Mouse (Mus musculus): ENCODE data around the gene Capn1.
"Not testable (repeated sequence)": the region's sequence is repeated elsewhere in the genome, so short reads cannot be mapped to it uniquely, and the experiment has no call there.

The Capn1 gene

GRCm38 (mm10) chr19:6015511-6016315, at the start of gene Capn1:
Capn1 (minus strand) TSS chr19:6015897.
- peak; percentile 75 for DNase-seq (ENCODE audit: low spot score)

GRCm38 (mm10) chr19:6063081-6063480, 47.4 kb upstream of the Capn1 start:
- DNase-seq (ENCODE audit: low spot score), result no peak

DNA sequence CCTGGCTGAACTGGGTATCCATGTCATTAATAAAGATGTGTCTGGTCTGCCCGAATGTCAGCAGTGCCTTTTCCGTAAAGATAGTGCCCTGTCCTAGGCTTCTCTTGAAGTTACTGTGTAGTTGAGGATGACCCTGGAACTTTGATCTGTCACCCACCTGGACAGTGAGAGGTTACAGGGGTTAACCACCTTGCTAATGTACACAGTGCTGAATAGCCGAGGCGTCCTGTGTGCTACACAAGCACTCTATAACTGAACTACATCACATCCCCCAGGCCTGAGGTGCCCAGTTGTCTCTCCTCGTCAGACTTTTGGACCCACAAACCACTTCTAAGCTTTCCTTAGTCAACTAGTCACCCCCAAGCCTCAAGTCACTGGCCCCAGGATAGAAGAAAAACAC, 46.7 kb upstream of the Capn1 start:
- DNase-seq (ENCODE audit: low spot score), result no peak

GRCm38 (mm10) chr19:6061641-6062302, 46.1 kb upstream of the Capn1 start:
- DNase-seq (ENCODE audit: low spot score), result peak; percentile 57

- peak; percentile 95 for DNase-seq (ENCODE audit: low spot score)
Measured at GRCm38 (mm10) chr19:6061021-6061533, 45.4 kb upstream of the Capn1 start, which contains the start of gene Znhit2. Znhit2 (plus strand) TSS chr19:6061192.

GRCm38 (mm10) chr19:6058966-6059365, 43.3 kb upstream of the Capn1 start:
- no peak for DNase-seq (ENCODE audit: low spot score)

- no peak for DNase-seq (ENCODE audit: low spot score)
Measured at GRCm38 (mm10) chr19:6058513-6058912, 42.8 kb upstream of the Capn1 start.

DNA sequence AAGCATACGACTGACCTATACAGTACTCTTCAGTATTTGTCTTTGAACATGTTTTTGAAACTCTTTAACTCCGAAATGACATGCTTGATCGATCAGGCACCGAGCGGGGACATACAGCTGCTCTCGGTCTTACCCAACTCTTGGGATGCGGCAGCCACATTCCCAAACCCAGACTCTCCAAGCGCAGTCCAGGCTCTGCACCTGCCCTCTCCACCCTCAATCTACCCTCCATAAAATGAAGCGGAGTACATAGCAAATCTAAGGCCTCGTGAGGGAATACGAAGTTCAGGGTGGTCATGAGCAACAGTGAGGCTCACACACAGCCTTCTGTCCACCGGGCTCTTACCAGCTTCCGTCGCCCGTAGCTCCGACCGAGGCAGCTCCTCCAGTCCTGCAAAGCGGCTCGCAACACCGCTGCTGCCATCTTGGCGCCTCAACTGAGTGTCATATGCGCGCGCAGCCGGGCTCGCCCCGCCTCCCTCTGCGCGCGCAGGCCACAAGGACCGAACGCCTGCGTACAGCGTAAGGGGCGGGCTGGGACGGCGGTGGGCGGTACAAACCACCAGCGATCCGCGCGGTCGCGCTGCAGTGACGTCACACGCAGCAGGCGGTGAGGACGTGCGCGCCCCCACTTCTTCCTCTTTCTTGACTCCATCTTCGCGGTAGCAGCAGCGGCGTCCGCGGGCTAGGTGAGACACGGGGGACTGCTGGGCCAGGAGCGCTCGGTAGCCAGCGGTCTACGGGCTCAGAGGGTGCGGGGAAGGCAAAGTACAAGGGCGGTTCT, 41.8 kb upstream of the Capn1 start, which contains the start of the genes Mrpl49 and Fau:
Gene Mrpl49, minus strand, starts transcription at position 473 of the 784 bp plus-strand sequence.
Gene Fau, plus strand, starts transcription at position 532 of the 784 bp plus-strand sequence.
- peak; percentile 99 for DNase-seq (ENCODE audit: low spot score)

DNA sequence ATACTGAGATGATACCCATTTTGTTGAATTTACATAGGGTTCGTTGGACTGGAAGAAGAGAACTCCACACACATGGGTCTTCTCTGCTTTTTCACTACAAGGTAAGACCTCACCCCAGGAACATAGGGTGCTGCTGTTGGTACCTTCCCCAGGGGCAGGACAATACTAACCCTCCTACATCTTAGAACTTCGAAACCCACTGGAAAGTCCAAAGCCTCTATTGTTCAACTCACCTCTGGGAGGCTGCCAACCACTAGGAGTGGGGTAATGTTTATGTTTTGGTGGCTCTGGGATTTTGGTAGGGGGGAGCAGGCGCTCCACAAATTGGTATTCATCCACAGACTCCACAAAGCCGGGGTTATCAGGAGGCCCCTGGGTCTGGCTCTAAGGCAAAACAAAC, 41.0 kb upstream of the Capn1 start:
- no peak for DNase-seq (ENCODE audit: low spot score)

DNA sequence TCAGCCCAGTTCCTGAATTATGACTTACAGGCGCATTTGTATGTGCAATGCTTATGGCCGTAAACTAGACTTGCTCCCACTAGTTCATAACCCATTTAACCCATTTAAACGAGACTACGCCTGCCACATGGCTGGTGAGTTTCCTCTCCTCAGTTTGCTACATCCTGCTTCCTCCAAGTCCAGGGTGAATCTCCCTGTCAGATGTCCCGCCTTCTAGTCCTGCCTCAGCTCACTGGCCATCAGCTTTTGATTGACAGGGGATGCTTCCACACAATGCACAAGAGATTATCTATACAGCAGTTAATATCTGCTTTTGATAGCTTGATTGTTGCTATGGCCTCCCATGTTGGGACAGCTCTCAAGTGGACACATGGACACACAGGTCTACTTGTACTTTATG, 38.6 kb upstream of the Capn1 start:
- DNase-seq (ENCODE audit: low spot score), result no peak

- DNase-seq (ENCODE audit: low spot score), result no peak
Measured at GRCm38 (mm10) chr19:6052516-6052915, 36.8 kb upstream of the Capn1 start.

- DNase-seq (ENCODE audit: low spot score), result no peak
Measured at GRCm38 (mm10) chr19:6048681-6049410, 33.1 kb upstream of the Capn1 start.

DNA sequence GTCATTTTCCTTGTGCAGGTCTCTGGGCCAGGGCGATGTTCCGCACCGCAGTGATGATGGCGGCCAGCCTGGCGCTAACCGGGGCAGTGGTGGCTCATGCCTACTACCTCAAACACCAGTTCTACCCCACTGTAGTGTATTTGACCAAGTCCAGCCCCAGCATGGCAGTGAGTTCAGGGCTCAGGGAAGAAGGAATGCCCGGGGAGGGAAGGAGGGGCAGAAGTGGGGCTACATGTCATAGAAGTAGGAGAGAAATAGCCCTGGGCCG, 32.1 kb upstream of the Capn1 start:
- DNase-seq (ENCODE audit: low spot score), result no peak

GRCm38 (mm10) chr19:6047154-6047898, 31.6 kb upstream of the Capn1 start:
- DNase-seq (ENCODE audit: low spot score), result no peak

DNA sequence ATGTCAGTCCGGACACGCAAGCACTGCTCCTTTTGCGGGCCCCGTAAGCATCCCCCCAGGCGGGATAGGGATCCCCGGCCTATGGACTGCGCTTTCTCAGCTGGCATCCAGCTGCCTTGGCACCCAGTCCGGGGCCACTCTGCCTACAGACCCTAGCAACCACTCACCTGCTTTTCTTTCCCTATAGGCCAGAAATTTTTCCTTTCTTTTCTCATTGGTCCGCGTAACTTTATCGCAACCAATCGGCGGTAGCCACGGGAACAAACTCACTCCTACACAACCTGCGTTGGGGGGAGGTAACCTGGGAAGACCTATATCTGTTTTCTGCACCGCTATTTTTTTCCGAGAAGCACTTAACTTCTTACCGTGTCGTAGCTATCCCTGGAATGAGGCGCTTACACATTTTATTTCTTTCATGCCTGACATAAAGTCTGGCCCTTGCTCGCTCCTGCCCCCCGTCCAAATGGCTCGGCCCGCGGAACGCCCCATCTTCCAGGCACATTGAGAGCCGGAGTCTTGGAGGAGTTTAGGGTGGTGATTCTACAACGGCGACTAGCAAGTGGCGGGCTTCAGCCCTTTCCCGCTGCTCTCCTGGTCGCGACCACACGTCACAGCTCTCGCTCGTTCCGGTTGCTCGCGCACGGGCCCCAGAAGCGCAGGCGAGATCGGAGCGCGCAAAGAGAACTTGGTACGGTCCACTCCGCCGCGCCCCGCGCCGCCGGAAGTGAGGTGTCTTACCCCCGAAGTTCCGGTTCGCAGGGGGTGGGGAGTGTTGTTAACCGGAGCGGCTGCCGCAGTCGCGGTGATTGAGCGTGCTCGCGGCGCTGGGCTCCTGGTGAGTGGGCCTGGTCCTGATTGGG, 30.8 kb upstream of the Capn1 start, which contains the start of gene Syvn1:
Gene Syvn1, plus strand, starts transcription at position 283 of the 860 bp plus-strand sequence.
- peak; percentile 88 for DNase-seq (ENCODE audit: low spot score)

DNA sequence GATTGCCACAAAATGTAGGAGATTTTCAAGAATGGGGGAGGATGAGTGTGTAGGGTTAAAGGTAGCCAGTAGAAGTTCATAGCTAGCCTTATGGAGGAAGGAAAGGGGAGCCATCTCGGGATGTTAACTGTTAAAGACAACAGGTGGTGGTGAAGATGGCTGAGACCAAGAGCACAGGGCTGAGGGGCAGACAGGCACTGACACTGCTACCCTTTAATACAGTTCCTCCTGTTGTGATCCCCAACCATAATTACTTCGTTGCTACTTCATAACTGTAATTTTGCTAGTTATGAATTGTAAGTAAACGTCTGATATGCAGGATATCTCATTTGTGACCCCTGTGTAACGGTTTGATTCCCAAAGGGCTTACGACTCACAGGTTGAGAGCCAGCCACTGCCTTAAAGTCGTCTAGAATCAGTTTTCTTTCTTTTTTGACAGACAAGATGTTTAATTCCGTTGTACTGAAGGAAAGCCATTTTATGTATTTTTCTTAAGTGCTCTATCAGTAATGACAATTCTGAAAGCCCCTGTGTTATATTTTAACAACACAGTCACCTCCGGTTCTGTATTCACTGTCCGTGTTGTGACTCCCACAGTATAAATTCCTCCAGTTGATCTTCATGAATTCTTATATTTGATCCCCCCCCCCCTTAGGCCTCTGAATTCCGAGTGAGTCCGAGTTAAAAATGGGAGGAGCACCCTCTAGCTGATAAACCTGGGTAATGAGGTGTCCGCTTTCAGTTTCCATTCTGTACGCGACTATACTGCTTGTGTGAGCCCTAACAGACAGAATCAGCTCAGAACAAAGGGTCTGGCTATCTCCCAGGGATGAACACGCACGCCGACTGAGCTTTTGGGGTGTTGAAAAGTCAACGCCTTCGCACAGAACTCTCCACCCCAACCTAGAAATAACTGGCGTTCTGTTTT, 29.9 kb upstream of the Capn1 start:
- no peak for DNase-seq (ENCODE audit: low spot score)

- DNase-seq (ENCODE audit: low spot score), result not testable (repeated sequence)
Measured at GRCm38 (mm10) chr19:6044102-6044501, 28.4 kb upstream of the Capn1 start.

GRCm38 (mm10) chr19:6042293-6042692, 26.6 kb upstream of the Capn1 start:
- no peak for DNase-seq (ENCODE audit: low spot score)

DNA sequence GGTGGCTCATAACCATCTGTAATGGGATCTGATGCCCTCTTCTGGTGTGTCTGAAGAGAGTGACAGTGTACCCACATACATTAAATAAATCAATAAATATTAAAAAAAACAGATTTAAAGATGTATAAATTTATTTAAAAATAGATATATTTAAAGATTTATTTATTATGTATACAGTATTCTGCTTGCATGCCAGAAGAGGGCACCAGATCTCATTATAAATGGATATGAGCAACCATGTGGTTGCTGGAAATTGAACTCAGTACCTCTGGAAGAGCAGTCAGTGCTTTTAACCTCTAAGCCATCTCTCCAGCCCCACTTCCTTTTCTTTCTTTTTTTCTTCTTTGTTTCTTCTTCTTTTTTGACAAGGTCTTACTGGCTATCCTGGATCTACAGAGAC, 24.3 kb upstream of the Capn1 start:
- no peak for DNase-seq (ENCODE audit: low spot score)

Measured in urinary bladder, postnatal 14 days (tissue).